Mouse (Mus musculus) A20 (cell line): Measurements from ENCODE around the gene Efcab7.
A peak's percentile ranks its signal among the peaks of the same experiment; 100 is the strongest.

Source experiments
- DNase-seq: peaks from one replicate; pipeline ENCODE4 v3.0.0-alpha.2; 2011; ENCODE audit warnings: low read depth, low spot score

Gene Efcab7

GRCm38 (mm10) chr4:99944606-99945005, 115.6 kb downstream of the Efcab7 start:
- DNase-seq, result no peak

- no peak for DNase-seq
Measured at GRCm38 (mm10) chr4:99945011-99945410, 116.0 kb downstream of the Efcab7 start.

GRCm38 (mm10) chr4:99946516-99946915, 117.5 kb downstream of the Efcab7 start:
- no peak for DNase-seq

- peak; percentile 32 for DNase-seq
Measured at GRCm38 (mm10) chr4:99947192-99947591, 118.2 kb downstream of the Efcab7 start.

GRCm38 (mm10) chr4:99947896-99948295, 118.9 kb downstream of the Efcab7 start:
- DNase-seq, result no peak

- DNase-seq, result no peak
Measured at GRCm38 (mm10) chr4:99953904-99954303, 124.9 kb downstream of the Efcab7 start.

- no peak for DNase-seq
Measured at GRCm38 (mm10) chr4:99955396-99955795, 126.4 kb downstream of the Efcab7 start.

GRCm38 (mm10) chr4:99957186-99957585, 128.2 kb downstream of the Efcab7 start:
- no peak for DNase-seq

- peak; percentile 29 for DNase-seq
Measured at GRCm38 (mm10) chr4:99958084-99958815, 129.3 kb downstream of the Efcab7 start.

GRCm38 (mm10) chr4:99959308-99959707, 130.3 kb downstream of the Efcab7 start:
- DNase-seq, result no peak
